Mouse (Mus musculus) heart, postnatal 25 days (tissue): Measurements from ENCODE around the gene Cbr3. TPM values are rescaled to one million over a fixed set of nuclear protein-coding genes. Genes with fewer than 3 reads are reported as not detected.
A peak's percentile ranks its signal among the peaks of the same experiment; 100 is the strongest.
"Not testable (repeated sequence)": the region's sequence is repeated elsewhere in the genome, so short reads cannot be mapped to it uniquely, and the experiment has no call there.

Source experiments
- DNase-seq: peaks from one replicate; pipeline ENCODE4 v3.0.0; 2022; ENCODE audit warnings: low spot score
- intact Hi-C: fragments of 180-260 bp; cut with DNase I; formaldehyde crosslinking; loops from one replicate; pipeline ENCODE4 v1.15.1; 2025
- total RNA-seq, 2 experiments: library from RNA; stranded (reverse); gene quantifications; 2 replicates each; pipeline ENCODE4 v1.2.3; 2021

The Cbr3 gene
- 1 to 10 TPM; 2.5 to 3.3 TPM for total RNA-seq

GRCm38 (mm10) chr16:93682689-93683507 is at the start of gene Cbr3:
Cbr3 (plus strand) TSS chr16:93683215.
- intact Hi-C loops: loop anchor here (10.0 kb wide), 1 partner anchor 102 kb away; no protein-coding TSS in a partner anchor
- peak; percentile 59 for DNase-seq

GRCm38 (mm10) chr16:93644006-93644405 is 39.0 kb upstream of the Cbr3 start:
- intact Hi-C loops: no loop called here
- DNase-seq: no peak

DNA sequence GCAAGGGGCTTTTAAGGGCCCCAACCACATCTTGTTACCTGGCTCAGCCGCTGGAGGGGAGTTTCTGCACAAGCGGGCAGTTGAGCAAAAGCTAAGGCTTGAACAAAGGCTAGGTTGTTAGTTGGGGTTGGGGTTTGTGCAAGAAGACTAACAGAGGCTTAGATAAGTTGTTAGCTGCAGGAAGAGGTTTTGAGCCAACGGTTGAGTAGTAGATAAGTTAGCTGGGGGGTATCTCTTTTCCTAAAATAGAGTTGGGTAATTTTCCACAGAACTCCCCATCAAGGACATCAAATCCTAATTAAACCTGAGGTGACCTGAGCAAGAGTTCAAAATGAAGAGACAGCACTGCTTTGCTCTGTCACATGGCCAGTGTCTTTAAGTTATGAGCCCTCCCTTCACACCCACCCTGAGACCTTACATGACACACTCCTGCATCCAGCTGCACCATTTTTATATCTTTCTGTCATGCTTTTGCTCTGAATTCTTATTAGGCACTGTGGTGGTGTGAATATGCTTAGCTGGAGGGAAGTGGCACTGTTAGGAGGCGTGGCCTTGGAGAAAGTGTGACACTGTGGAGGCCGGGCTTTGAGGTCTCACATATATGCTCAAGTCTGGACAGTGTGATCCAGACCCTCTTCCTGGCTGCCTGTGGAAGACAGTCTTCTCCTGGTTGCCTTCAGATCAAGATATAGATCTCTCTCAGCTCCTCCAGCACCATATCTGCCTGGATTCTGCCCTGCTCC is 34.4 kb upstream of the Cbr3 start:
- DNase-seq: no peak
- intact Hi-C loops: no loop called here

DNA sequence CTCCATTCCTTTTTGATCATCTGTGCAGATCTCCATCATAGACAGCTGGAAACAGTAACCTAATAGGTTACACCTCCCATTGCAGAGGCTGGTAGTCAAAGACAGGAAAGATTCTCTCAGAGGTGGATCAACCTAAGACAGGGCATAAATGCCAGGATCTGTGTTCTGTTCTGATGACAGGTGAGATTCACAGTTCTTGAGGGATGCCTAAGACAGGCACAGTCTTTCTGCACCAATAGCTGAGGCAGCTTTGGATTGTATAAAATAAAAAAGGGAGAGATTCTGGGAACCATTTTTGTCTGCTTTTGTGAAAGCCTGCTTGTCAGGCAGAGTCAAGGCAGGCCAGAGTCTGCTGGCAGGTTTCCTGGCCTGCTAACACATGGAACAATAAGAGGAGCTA is 15.0 kb upstream of the Cbr3 start:
- intact Hi-C loops: no loop called here
- no peak for DNase-seq

DNA sequence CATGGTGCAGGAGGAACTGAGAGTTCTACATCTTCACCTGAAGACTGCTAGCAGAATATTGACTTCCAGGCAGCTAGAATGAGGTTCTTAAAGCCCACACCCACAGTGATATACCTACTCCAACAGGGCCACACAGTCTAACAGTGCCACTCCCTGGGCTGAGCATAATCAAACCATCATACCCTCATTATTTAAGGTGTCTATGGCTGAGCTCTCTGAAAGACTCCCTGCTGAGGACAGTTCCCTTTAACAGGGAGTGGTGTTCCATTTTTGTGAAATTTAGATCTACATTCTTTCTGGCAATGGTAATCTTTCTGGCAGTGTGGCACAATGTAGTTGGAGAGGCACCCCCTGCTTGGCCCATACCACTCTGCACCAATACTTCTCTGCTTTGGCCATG is 13.5 kb upstream of the Cbr3 start:
- no peak for DNase-seq
- intact Hi-C loops: no loop called here

DNA sequence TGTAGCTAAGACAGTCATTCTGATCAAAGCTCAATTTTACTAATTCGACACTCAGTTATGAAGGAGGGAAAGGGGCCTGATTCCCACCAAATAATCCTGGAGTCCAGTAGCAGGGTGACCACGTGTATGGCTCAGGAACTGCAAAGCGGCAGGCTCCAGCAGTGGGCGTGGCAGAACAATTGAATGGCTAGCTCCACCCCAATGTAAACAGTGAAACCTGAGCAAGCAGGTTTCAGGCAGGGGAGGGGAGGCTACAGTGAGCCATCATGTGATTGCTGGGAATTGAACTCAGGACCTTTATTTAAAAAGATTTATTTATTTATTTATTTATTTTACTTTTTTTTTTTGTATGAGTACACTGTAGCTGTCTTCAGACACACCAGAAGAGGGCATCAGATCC is 12.5 kb upstream of the Cbr3 start:
- DNase-seq, intact Hi-C loops: not testable (repeated sequence)

GRCm38 (mm10) chr16:93671064-93671463 is 12.0 kb upstream of the Cbr3 start:
- DNase-seq: no peak
- intact Hi-C loops: no loop called here

- no peak for DNase-seq
- intact Hi-C loops: no loop called here
Measured at GRCm38 (mm10) chr16:93676376-93676775, 6.6 kb upstream of the Cbr3 start.

DNA sequence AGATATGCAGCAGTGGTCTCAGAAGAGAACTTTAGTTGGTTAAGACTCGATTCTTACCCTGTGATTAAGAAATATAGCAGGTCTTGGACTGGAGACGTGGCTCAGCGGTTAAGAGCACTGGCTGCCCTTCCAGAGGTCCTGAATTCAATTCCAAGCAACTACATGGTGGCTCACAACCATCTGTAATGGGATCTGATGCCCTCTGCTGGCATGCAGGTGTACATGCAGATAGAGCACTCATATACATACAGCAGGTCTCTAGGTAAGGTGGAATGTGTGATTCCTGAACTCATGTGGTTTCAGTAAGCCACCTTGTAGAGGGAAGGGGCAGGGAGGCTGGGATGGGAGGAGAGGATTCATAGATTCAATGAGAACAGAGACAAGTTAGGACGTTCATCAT is 4.8 kb upstream of the Cbr3 start:
- intact Hi-C loops: no loop called here
- DNase-seq: no peak

DNA sequence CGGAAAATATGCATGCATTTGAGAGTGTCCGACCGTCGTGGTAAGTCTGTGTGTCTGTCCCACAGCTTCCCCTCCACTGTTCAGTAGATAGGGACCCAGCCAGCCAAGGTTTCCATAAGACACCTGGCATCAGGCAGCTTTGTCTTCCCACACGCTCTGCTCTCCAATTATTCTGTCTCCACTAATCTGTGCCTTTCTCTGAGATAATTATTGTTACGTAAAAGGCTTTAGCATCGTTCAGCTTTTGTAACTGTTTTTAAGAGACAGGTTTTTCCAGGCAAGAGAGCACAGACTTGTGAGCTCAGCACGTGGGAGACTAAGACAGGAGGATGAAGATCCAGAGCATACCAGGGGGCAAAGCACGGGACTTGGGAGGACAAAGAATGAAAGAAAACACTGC is 3.9 kb upstream of the Cbr3 start:
- intact Hi-C loops: no loop called here
- no peak for DNase-seq

GRCm38 (mm10) chr16:93682156-93682688 is 793 bp upstream of the Cbr3 start:
- DNase-seq: no peak
- intact Hi-C loops: loop anchor here (10.0 kb wide), 1 partner anchor 103 kb away; no protein-coding TSS in a partner anchor

DNA sequence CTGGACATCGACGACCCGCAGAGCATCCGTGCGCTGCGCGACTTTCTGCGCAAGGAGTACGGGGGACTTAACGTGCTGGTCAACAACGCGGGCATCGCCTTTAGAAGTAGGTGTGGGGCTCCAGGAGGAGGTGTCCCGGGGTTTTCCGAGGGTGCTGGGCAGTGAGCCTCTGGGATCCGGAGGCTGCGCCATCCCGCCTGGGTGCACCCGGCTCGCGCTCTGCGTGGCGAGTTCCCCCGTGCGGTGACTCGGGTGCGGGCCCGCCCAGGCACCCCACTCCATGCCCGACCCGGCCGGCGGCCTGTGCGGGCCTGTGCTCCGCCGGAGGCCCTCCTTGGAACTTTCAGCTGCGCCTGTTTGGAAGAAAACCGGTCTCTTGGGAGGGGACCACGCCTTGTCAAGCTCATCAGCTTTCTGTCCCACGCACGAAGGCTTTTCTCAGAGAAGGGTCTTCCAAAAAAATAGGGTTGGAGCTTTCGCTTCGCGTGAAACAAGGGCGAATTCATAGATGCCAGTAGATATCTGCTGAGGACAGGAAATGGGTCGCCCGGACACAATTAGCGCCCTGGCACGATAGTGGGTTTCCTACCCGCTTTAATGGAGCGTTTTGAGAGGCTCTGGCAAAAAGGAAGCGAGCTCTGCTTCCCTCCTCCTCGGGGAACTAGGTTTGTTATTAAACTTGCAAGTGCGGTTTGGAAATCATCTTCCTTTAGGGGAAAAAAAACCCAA is 657 bp downstream of the Cbr3 start:
- peak; percentile 5 for DNase-seq
- intact Hi-C loops: loop anchor here (10.0 kb wide), 1 partner anchor 101 kb away; no protein-coding TSS in a partner anchor

DNA sequence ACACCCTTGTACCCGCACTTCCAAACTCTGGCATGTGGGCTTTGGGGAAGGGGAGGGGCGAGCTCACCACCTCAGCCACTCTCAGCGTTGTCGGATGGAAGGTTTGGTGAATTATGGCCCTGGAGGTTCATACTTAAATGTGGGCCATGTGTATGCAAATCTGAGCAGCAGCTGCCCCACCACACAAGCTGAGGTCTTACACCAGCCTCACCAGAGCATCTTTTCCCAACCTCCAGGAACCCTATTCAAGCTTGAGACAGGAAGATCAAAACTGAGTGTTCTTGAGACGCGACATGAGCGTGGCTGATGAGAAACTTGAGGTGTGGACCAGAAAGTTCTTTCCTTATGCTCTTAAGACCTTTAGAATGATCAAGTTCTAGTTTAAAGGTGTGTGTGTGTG is 1.4 kb downstream of the Cbr3 start:
- DNase-seq: no peak
- intact Hi-C loops: loop anchor here (10.0 kb wide), 1 partner anchor 100 kb away; no protein-coding TSS in a partner anchor

DNA sequence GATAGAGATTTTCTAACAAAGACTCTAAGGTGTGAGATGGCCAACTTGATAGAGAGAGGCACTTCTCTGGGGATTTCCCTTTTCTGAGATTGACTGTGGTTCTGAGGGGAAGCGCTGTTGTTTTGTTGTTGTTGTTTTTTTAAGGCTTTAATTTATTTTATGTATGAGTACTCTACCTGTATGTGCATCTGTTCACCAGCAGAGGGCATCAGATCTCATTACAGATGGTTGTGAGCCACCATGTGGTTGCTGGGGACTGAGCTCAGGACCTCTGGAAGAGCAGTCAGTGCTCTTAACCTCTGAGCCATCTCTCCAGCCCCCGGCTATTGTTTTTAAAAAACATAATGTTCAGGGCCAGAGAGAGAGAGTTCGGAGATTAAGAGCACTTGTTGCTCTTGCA is 2.8 kb downstream of the Cbr3 start:
- intact Hi-C loops: loop anchor here (10.0 kb wide), 1 partner anchor 99 kb away; no protein-coding TSS in a partner anchor
- DNase-seq: not testable (repeated sequence)

GRCm38 (mm10) chr16:93686421-93686820 is 3.4 kb downstream of the Cbr3 start:
- DNase-seq: no peak
- intact Hi-C loops: loop anchor here (10.0 kb wide), 1 partner anchor 98 kb away; no protein-coding TSS in a partner anchor

- intact Hi-C loops: loop anchor here (10.0 kb wide), 1 partner anchor 98 kb away; no protein-coding TSS in a partner anchor
Measured at GRCm38 (mm10) chr16:93686945-93687344, 3.9 kb downstream of the Cbr3 start.

DNA sequence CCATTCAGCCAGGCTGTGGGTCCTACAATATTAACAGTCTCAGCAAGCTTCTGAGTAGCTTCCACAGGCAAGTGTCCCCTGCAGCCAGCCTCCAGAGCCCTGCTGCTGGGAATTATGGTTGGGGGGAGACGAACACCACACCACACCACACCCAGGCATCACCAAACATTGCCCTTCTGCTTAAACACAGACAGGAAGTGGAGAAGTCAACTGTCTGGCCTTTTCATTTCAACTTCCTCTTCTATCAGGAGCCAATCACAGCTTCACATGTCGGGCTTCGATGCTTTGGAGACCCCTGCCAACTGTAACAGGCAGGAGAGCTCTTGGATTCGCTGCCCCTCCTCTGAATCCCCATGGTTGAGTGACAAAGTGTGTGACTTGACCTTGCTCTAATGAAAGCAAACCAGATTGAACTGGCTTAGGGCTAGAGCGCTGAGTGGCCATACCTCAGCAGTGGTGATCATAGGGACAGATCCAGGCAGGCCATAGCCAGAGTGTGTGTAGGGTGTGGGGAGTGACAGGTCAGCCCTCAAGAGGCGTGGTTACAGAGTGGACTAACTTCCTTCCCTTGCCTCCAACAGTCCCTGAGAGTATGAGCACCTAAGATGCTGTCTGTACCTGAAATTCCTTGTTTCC is 8.3 kb downstream of the Cbr3 start:
- intact Hi-C loops: no loop called here

More at GRCm38 (mm10) chr16:93686945-93687344, 3.9 kb downstream of the Cbr3 start:
- DNase-seq: no peak

GRCm38 (mm10) chr16:93692744-93693143 is 9.7 kb downstream of the Cbr3 start:
- no peak for DNase-seq
- intact Hi-C loops: no loop called here

More for the DNA sequence above, 8.3 kb downstream of the Cbr3 start:
- no peak for DNase-seq

DNA sequence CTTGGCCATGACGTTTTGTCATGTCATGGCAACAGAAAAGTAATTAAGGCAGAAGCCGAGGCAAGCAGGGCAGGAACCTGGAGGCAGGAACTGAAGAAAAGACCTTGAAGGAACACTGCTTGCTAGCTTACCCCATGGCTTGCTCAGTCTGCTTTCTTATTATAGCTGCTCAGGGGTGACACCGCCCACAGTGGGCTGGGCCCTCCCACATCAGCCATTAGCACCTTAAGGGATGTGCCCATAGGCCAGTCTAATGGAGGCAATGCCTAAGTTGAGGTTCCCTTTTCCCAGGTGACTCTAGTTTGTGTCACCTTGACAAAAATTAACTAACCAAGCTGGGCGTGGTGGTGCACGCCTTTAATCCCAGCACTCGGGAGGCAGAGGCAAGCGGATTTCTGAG is 24.1 kb downstream of the Cbr3 start:
- intact Hi-C loops: no loop called here
- no peak for DNase-seq
